Mouse (Mus musculus) left cerebral cortex, adult 2 months (tissue): ENCODE measurements at regions not wholly inside any gene's neighbourhood (a gene's known extent, or its start where the extent isn't known, plus 50 kb on each side); places are given as distances from the start of the nearest gene placed in this dataset.
A peak's percentile ranks its signal among the peaks of the same experiment; 100 is the strongest.

Source experiments
- DNase-seq, 2 experiments: peaks; one replicate each; pipeline ENCODE4 v3.0.0; 2021 to 2022; ENCODE audit warnings: low spot score in 2 of 2, mixed read lengths in 1 of 2; ENCODE audit errors: extremely low spot score in 1 of 2
- H3K27ac ChIP-seq: fragments of 200-600 bp; 2 replicates; pipeline ENCODE4 v1.8.1; 2022
- H3K4me3 ChIP-seq: fragments of 200-600 bp; 2 replicates; pipeline ENCODE4 v1.8.1; 2022
- CTCF ChIP-seq: fragments of 200-600 bp; IDR thresholded peaks from 2 replicates; pipeline ENCODE4 v1.8.1; 2022; ENCODE audit warnings: antibody characterized with exemption, mild to moderate bottlenecking, moderate library complexity
- intact Hi-C: fragments of 180-260 bp; cut with DNase I; formaldehyde crosslinking; loops from one replicate; pipeline ENCODE4 v1.15.1; 2025

GRCm38 (mm10) chr2:166355944-166356343, 200.5 kb upstream of the Sulf2 start:
- TF ChIP-seq CTCF: no peak
- Histone ChIP-seq H3K4me3 (no peak overlapping the region), H3K27ac (no peak overlapping the region)
- intact Hi-C loops: loop anchor here (5.0 kb wide), 1 partner anchor 199 kb away; the partner anchor contains the start of gene Sulf2
- no peak for DNase-seq

- no peak overlapping the region for H3K27ac ChIP-seq
- TF ChIP-seq CTCF: no peak
- no peak overlapping the region for H3K4me3 ChIP-seq
- DNase-seq: no peak
- intact Hi-C loops: loop anchor here (5.0 kb wide), 1 partner anchor 198 kb away; the partner anchor contains the start of gene Sulf2
Observed at GRCm38 (mm10) chr2:166355446-166355845, 200.0 kb upstream of the Sulf2 start.

GRCm38 (mm10) chr2:166354391-166354790, 198.9 kb upstream of the Sulf2 start:
- DNase-seq: no peak
- no peak for TF ChIP-seq CTCF
- intact Hi-C loops: no loop called here
- Histone ChIP-seq H3K4me3 (no peak overlapping the region), H3K27ac (no peak overlapping the region)

- no peak overlapping the region for H3K4me3 ChIP-seq
- H3K27ac ChIP-seq: no peak overlapping the region
- no peak for TF ChIP-seq CTCF
- intact Hi-C loops: no loop called here
- no peak for DNase-seq
Observed at GRCm38 (mm10) chr2:166353447-166354111, 198.1 kb upstream of the Sulf2 start.

DNA sequence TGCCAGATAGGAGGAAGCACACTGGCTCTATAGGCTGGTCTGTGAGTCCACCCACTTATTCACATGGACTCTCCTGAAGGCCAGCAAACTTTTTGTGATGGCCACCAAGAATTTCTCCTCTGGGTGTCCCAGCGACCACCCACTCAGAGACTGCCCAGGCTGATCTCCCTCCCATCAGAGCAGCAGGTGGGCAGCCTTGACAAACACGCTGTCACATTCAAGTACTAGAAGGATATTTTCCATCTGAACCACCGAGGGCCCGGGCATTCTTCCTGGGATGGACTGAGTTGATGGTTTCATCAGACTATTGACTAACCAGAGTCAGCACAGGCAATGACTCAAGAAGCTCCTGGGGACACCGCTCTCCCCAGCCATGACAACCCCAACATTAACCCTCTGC, 196.5 kb upstream of the Sulf2 start:
- no peak for DNase-seq
- intact Hi-C loops: no loop called here
- TF ChIP-seq CTCF: no peak
- H3K4me3 ChIP-seq: no peak overlapping the region
- no peak overlapping the region for H3K27ac ChIP-seq

- DNase-seq: no peak
- intact Hi-C loops: no loop called here
- no peak for TF ChIP-seq CTCF
- Histone ChIP-seq H3K4me3 (no peak overlapping the region), H3K27ac (no peak overlapping the region)
Observed at GRCm38 (mm10) chr2:166351581-166351980, 196.1 kb upstream of the Sulf2 start.

- Histone ChIP-seq H3K27ac (no peak overlapping the region), H3K4me3 (no peak overlapping the region)
- intact Hi-C loops: no loop called here
- no peak for TF ChIP-seq CTCF
- no peak for DNase-seq
Observed at GRCm38 (mm10) chr2:166348654-166349053, 193.2 kb upstream of the Sulf2 start.

DNA sequence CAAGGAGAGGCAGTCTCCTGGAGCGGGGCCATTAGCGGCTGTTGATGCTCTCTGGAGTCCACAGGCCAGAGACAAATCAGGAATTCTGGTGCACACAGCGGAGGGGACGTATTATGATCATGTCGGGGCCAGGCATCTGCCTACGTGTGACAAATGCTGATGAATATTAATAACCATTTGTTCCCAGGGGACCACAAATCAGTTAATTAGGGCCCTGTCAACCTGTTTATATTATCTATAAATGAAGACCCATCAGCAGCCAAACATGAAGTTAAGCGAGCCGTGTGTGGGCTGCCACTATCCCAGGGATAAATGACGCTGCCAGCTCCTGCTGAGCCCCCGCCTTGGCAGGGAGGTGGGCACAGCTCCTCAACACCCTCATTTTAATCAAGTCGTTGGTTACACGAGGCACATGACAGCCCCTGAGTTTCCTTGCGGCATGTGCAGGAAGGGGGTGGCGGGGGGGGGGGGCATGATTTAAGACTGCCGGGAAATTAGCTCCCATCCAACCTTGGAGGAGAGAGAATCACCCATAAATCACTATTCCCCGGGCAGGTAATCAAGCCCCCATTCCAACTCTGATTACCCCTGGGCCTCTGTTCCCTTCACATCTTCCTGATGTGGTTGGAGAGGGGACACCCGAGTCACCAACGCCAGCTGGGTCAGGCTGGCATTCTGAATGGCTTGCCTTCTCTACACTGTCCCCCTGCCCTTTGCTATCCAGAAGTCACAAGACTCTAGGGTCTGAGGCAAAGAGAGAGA, 191.1 kb upstream of the Sulf2 start:
- no peak for DNase-seq
- Histone ChIP-seq H3K4me3 (no peak overlapping the region), H3K27ac (no peak overlapping the region)
- TF ChIP-seq CTCF: no peak
- intact Hi-C loops: no loop called here

GRCm38 (mm10) chr2:166343551-166344340, 188.3 kb upstream of the Sulf2 start:
- Histone ChIP-seq H3K27ac (no peak overlapping the region), H3K4me3 (no peak overlapping the region)
- TF ChIP-seq CTCF: no peak
- intact Hi-C loops: no loop called here
- DNase-seq: no peak

DNA sequence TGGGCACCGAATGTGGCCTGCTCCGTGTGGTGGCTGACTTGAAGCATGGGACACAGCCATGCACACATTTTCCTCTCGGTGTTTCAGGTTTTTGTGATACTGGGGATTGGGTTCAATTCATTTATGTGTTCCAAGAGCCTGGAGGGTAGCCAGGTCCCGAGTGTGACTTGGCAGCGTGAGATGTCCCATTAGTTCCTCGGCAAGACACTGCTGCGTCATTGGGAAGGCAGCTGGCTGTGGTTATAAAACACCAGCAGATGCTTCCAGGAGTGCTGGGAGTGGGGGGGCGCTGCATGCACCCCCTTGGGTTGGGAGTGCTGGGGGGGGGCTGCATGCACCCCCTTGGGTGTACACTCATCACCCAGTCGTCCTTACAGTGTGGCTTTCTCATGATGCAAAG, 186.9 kb upstream of the Sulf2 start:
- H3K4me3 ChIP-seq: no peak overlapping the region
- no peak overlapping the region for H3K27ac ChIP-seq
- intact Hi-C loops: no loop called here
- peak; percentile 47 to 56 for DNase-seq
- no peak for TF ChIP-seq CTCF

GRCm38 (mm10) chr2:166340196-166340595, 184.7 kb upstream of the Sulf2 start:
- intact Hi-C loops: no loop called here
- DNase-seq: no peak
- TF ChIP-seq CTCF: no peak
- Histone ChIP-seq H3K27ac (no peak overlapping the region), H3K4me3 (no peak overlapping the region)

DNA sequence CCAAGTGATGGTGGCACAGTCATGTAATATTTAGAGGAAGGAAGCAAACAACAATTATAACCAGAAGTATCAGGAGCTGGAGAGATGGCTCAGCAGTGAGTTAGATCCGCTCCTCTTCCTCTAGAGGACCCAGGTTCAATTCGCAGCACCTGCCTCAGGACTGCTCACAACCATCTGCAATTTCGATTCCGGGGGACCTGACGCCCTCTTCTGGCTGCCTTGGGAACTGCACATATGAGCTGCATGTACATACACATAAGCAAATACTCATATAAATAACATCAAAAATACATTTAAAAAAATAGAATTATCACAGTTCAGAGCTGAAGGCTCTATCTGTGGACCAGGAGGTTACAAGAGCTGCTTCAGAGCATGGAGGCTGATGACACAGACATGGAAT, 184.0 kb upstream of the Sulf2 start:
- TF ChIP-seq CTCF: peak; percentile 35
- intact Hi-C loops: loop anchor here (5.0 kb wide), 1 partner anchor 182 kb away; the partner anchor contains the start of gene Sulf2
- no peak overlapping the region for H3K27ac ChIP-seq
- no peak overlapping the region for H3K4me3 ChIP-seq
- no peak for DNase-seq
